Mouse (Mus musculus) hindbrain, embryonic 11.5 days (tissue): ENCODE measurements around the gene Parp3. TPM values are rescaled to one million over a fixed set of nuclear protein-coding genes. Genes with fewer than 3 reads are reported as not detected.

ENCODE experiments used
- polyA plus RNA-seq: library from polyadenylated mRNA; unstranded; fragments of >200 nt; fragmentation: Nextera tagmentation; extraction: Ambion mirVana; gene quantifications from 2 replicates; pipeline ENCODE4 v1.2.1, GENCODE M21; 2014

Gene Parp3
- polyA plus RNA-seq, 1 experiment from 2014 or later: 1.4 TPM

Other genes starting within 250 kb of the Parp3 start
- 83.8 and 84.7 TPM in 2 replicates for gene Alas1, start 228.3 kb downstream of the Parp3 start, polyA plus RNA-seq
- gene Poc1a, start 195.9 kb downstream of the Parp3 start, polyA plus RNA-seq: 27.3 and 27.6 TPM in 2 replicates
- 25.0 and 25.8 TPM in 2 replicates for gene Dusp7, start 108.3 kb downstream of the Parp3 start, polyA plus RNA-seq
- 882 and 903 TPM in 2 replicates for gene Rpl29, start 47.5 kb downstream of the Parp3 start, polyA plus RNA-seq
- 26.4 and 30.3 TPM in 2 replicates for gene Acy1, start 38.6 kb downstream of the Parp3 start, polyA plus RNA-seq
- gene Abhd14b, start 29.5 kb downstream of the Parp3 start, polyA plus RNA-seq: 4.2 and 6.0 TPM in 2 replicates
- 31.2 and 34.7 TPM in 2 replicates for gene Abhd14a, start 29.3 kb downstream of the Parp3 start, polyA plus RNA-seq
- gene Pcbp4, start 23.7 kb downstream of the Parp3 start, polyA plus RNA-seq: 222 and 249 TPM in 2 replicates
- 0.22 and 0.29 TPM in 2 replicates for gene Gpr62, start 11.0 kb downstream of the Parp3 start, polyA plus RNA-seq
- 41.3 and 42.2 TPM in 2 replicates for gene Rrp9, start 986 bp downstream of the Parp3 start, polyA plus RNA-seq
- gene Iqcf1, start 23.0 kb upstream of the Parp3 start, polyA plus RNA-seq: not detected in 2 replicates
- not detected in 2 replicates for gene Iqcf5, start 37.6 kb upstream of the Parp3 start, polyA plus RNA-seq
- not detected in 2 replicates for gene Iqcf3, start 84.7 kb upstream of the Parp3 start, polyA plus RNA-seq
- gene Iqcf4, start 94.0 kb upstream of the Parp3 start, polyA plus RNA-seq: not detected in 2 replicates
- not detected in 2 replicates for gene Iqcf6, start 149.6 kb upstream of the Parp3 start, polyA plus RNA-seq
- gene Grm2, start 179.1 kb upstream of the Parp3 start, polyA plus RNA-seq: 9.5 and 9.7 TPM in 2 replicates
- gene Tex264, start 209.0 kb upstream of the Parp3 start, polyA plus RNA-seq: 28.1 and 30.0 TPM in 2 replicates